Mouse (Mus musculus) lung, postnatal 0 days (tissue): ENCODE data around the gene Gm9573.

Source experiments
- CTCF ChIP-seq: IDR thresholded peaks from 2 replicates; pipeline ENCODE4 v1.5.1; 2016; ENCODE audit warnings: antibody characterized with exemption, mild to moderate bottlenecking
- EP300 ChIP-seq: IDR thresholded peaks from 2 replicates; pipeline ENCODE4 v1.6.1; 2016; ENCODE audit warnings: antibody characterized with exemption, mild to moderate bottlenecking, control low read depth

DNA sequence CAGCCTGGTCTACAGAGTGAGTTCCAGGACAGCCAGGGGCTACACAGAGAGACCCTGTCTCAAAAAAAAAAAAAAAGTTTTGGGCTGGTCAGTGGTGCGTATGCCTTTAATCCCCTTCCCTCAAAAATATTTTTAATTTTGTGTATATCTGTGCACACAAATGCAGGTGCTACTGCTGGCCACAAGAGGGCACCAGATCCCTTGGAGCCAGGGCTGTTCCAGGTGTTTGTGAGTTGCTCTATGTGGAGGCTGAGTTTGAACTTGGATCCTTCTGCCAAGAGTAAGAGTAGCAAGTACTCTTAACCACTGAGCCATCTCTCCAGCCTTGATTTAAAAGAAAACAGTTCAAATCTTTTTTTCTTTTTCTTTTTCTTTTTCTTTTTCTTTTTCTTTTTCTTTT lies 43.5 kb downstream of the Gm9573 start:
- TF ChIP-seq CTCF (peak; percentile 68), EP300 (no peak)
